Mouse (Mus musculus): Measurements from ENCODE around the gene Pcca. TPM values are rescaled to one million over a fixed set of nuclear protein-coding genes. Genes with fewer than 3 reads are reported as not detected.

The Pcca gene
- polyA plus RNA-seq, 1 experiment, result 28.3 TPM

DNA sequence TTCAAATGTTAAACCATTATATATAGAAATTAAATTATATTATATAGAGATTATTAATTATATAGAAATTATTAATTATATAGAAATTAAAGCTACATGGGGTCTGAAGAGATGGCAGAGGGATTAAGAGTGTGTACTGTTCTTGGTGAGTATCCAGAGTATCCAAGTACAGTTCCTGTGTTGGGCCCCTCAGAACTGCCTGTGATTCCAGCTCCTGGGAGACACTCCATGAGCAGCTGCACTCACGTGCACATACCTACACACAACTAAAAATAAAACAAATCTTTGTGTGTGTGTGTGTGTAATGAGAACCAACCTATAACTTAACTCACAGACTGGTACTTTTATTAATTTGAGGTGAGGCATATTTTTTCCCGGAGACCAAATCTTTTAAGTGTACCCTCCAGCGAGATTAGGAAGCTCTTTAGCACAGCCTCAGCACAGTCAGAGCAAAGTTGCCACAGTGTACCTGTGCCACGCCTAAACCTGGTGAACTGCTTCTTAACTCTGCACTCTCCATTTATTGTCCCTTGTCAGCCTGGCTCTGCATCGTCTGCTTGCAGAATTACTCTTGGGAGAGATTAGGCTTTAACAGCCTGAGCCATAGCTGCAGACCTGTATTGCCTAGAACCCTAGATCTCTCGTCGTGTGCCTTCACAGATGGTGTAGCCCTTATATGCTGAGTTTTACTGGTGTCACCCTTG is 301.5 kb downstream of the Pcca start:
- DNase-seq (ENCODE audit: low spot score), result no peak

DNA sequence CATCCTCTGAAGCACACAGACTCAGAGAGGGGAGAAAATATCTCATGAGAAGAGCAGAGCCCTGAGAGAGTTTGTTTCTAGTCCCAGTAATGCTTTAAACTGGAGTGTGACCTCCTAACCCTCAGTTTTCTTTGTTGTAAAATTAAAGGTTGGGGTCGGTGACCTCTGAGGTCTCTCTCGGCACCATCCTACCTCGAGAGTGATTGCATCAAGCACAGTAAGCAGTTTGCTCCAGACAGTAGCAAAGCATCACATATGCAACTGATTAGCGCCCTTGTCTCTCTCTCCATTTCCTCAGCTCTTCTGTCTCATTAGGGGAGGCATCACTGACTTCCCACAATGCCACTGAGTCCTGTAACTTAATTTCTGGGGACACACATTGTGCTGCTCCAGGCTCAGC is 302.1 kb downstream of the Pcca start:
- no peak for DNase-seq (ENCODE audit: low spot score)

- no peak for DNase-seq (ENCODE audit: low spot score)
These were observed 302.9 kb downstream of the Pcca start for GRCm38 (mm10) chr14:122837018-122837417.

DNA sequence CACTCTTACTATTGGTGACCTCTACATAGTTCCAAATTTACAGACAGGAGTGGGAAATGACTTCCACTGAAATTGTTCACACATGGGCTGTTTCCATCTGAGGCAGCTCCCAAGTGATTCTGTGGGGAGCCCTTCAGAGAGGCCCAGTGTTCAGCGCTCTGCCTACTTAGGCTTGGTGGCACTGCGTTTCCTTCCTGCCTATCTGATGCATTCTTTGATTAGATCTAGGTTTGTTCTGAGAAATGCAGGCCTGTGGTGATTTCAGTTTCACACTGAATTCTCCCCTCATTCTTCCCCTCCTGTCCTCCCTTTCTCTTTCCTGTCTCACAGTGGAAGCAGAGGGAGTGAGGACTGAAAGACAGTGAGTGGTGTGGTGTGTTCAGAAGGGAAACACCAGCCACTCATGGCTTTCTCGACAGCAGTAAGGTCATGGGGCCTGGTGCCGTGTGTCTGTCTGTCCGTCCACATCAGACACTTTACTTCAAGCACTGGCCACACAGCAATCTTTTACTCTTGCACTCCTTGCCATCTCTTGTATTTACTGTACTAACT is 318.5 kb downstream of the Pcca start:
- no peak for DNase-seq (ENCODE audit: low spot score)

DNA sequence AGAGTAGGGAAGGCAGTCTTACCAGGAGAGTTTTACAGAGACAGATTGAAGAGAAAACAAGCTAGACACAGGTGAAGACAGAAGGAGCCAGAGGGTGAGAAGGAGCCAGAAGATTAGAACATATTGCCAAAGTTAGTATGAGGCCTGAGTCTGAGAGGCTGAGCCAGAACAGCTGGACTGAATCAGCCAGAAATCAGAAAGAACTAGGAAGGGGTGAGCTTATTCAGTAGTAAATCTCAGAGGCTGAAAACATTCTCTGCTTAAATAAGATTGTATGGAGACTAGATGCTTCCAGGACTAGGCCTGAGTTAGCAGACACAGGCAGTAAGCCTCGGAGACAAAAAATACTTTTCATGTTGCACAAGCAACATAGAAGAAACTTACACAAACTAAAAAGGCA is 325.7 kb downstream of the Pcca start:
- no peak for DNase-seq (ENCODE audit: low spot score)

- no peak for DNase-seq (ENCODE audit: low spot score)
These were observed 328.5 kb downstream of the Pcca start for GRCm38 (mm10) chr14:122862623-122863022.

DNA sequence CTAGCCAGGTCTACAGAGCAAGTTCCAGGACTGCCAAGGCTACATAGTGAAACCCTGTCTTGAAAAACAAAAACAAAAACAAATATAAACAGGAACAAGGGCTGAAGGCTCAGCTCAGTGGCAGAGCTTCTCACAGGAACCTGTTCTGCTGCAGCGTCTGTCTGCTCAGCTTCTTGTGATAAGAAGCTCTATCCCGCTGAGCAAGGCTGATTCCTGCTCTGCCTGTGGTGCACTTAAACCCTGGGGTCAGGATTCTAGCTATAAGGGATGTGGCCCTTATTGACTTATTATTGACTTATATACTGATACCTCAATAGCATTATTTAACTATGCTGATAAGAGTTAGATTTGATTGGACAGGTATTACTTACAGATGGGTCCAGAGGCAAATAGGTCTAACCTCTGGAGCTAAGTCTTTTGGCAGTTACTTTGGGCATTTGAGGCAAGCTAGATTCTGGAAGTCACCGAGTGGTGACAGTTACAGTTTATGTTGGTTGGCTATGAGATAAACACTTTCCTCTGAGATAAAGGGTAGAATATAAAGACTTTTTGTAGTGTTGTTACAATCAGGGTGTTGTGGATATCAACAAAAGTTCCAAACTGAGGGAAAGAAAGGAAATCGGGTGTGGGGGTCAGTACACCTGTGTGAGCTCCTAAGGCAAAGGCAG is 331.5 kb downstream of the Pcca start:
- DNase-seq (ENCODE audit: low spot score), result no peak

GRCm38 (mm10) chr14:122867531-122868285 is 333.6 kb downstream of the Pcca start:
- no peak for DNase-seq (ENCODE audit: low spot score)

- DNase-seq (ENCODE audit: low spot score), result no peak
These were observed 335.7 kb downstream of the Pcca start for GRCm38 (mm10) chr14:122869831-122870230.

- DNase-seq (ENCODE audit: low spot score), result no peak
These were observed 337.9 kb downstream of the Pcca start for GRCm38 (mm10) chr14:122871841-122872580.

DNA sequence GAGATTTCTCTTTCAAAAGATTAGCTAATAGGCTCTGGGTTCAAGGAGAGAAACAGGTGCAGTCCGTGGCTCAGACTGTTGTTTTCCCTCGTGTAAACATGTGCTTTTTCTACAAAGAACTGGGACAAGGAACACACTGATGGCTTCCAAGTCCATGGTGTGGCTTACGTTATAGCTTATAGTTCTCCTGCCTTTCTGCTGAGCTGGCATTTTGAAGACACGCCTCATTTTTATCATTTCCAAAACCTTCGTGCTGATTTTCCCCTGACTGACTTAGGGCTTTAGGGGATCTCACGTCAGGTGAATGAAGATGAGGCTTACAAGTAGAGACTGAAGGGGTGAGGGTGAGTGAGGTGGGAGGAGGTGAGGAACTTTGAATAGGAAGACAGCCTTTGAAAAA is 338.5 kb downstream of the Pcca start:
- no peak for DNase-seq (ENCODE audit: low spot score)

- DNase-seq (ENCODE audit: low spot score), result no peak
These were observed 340.9 kb downstream of the Pcca start for GRCm38 (mm10) chr14:122875056-122875455.

GRCm38 (mm10) chr14:122875636-122876035 is 341.5 kb downstream of the Pcca start:
- no peak for DNase-seq (ENCODE audit: low spot score)

DNA sequence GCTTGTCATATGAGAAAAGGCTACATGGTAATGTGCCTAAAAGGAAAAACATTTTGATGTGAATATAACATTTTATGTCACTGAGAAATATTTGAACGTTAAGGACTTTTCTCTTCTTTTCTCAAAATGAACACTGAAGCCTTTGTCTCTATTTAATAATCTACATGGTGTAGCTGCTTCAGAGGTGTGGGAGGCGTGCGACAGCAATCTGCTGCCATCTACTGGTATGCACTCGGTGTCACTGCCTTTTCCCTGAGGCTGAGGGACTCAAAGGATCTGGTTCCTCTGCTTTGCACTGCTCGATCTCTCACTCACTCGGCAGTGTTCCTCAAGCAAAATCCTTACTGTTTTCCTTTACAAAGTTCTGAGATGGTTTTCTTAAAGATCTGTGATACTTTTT is 342.0 kb downstream of the Pcca start:
- no peak for DNase-seq (ENCODE audit: low spot score)

DNA sequence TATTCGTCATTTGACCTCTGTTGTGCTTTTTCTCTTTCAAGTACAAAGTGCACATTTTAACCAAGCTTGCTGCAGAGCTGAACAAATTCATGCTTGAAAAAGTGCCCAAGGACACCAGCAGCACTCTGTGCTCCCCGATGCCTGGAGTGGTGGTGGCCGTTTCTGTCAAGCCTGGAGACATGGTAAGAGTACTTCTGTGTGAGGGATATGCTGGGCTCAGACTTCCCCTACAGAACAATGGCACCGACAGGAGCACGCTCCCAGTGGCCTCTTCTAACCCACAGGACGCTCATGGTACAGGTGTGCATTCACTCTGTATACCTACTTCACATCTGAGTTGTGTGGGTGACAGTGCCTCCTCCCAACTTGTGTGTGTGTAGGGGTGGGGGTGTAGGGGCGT is 342.6 kb downstream of the Pcca start:
- DNase-seq (ENCODE audit: low spot score), result no peak

DNA sequence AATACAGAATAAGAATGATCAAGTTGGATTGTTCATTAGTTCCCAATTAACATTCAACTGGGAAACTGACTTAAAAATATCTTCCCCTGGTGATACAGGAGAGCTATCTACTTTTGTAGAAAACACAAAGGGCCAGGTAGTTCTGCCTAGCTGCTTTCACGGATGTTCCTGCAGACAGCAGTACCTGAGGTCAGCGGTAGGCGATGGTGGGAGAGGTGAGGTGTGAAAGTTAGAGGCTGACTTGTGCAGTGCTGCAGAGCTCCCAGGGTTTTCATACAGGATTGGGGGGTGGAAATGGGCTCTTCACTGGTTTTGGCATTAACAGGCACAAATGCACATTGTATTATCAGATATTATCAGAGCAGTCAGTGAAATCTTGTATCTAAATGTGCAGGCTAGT is 343.7 kb downstream of the Pcca start:
- no peak for DNase-seq (ENCODE audit: low spot score)

- DNase-seq (ENCODE audit: low spot score), result no peak
These were observed 346.2 kb downstream of the Pcca start for GRCm38 (mm10) chr14:122880291-122880690.

DNA sequence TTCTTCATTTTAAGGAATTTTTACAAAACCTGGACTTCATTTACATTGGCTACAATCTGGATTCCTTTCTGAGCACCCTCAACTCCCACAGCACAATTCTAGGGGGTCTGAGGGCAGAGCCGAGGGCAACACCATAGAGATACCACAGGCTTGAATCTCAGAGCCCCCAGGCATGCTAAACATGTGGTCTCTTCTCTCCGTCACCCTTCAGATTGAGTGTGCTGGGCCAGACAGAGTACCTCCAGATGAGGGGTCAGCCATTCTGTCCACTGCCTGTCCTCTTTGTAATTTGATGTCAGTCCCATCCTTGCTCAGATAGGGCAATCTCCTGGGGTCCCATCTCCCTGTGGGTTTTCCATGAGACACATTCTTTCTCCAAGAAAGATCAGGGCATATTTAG is 347.6 kb downstream of the Pcca start:
- DNase-seq (ENCODE audit: low spot score), result no peak

- no peak for DNase-seq (ENCODE audit: low spot score)
These were observed 348.1 kb downstream of the Pcca start for GRCm38 (mm10) chr14:122882201-122882639.

DNA sequence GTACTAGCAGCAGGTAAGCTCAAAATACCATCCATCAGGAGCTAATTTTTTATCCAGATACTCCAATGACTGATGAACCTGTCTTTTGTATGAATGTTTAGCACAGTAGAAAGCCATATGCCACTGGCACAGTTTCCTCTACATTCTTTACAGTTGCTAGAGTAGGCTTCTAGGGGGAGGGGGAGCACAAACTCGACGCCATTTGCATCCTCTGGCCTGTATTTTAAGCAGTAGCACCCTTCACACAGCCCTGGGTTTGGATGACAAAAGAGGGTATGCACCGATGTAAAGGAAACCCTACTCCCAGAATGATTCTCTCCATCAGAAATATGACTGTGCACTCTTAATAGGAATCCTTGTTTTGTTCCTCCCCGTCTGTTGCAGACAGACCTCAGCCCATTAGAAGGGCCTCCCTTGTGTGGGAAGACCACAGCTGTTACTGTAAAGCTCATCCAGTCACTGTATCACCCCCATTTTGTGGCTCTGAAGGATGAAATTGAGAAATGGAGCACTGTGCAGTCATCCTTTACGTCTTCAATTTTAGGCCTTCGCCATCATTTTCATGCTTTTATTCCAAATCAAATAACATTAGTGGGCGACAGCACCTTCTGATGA is 348.8 kb downstream of the Pcca start:
- no peak for DNase-seq (ENCODE audit: low spot score)

- DNase-seq (ENCODE audit: low spot score), result no peak
These were observed 349.3 kb downstream of the Pcca start for GRCm38 (mm10) chr14:122883410-122883806.

Data from urinary bladder, adult 2 months (tissue).